Comparison of ENCODE assay signal across 12 mouse cellular contexts in the genomic region with DNA sequence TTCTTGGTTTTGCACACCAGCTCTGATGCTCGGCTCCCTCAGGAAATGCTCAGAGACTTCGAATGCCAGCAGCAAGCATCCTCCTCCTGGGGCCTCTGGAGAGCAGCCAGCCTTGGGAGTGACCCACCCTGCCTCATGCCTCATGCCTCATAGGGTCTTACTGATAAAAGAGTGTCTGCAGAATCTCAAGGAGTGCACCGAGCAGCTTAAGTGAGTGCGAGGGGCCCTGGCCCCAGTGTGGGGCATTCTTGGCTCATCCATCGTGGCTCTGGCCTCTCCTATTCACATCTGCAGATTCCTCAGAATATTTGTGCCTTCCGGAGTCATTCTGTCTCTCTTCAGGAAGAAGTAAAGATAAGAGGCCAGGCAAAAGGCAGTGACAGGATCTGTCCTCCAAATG. TPM values are rescaled to one million over a fixed set of nuclear protein-coding genes. Genes with fewer than 3 reads are reported as not detected.
DNase-seq lines count a peak whose midpoint lies in the region; ATAC-seq and TF ChIP-seq lines count a peak whose summit lies in the region.
"Had no signal": no experiment of that assay in that cellular context is flagged by ENCODE, and none has a peak within 500 bp of the region (broad histone marks: within the 10 kb centered on the region; RNA-seq: fewer than 3 reads in every experiment).

No protein-coding gene starts in this region.

- peak; percentile 64 for ATAC-seq in lung, embryonic 14.5 days (ENCODE audit: insufficient read depth)
- ATAC-seq in embryonic facial prominence, embryonic 14.5 days (ENCODE audit: low read depth) = no peak
- ATAC-seq in liver, embryonic 16.5 days (ENCODE audit: low read depth) = peak; percentile 31; the same call in 1 of the 2 replicates

- TF ChIP-seq POLR2A in heart, adult 2 months (IDR thresholded peaks at IDR 0.05; ENCODE audit: insufficient read depth, low read depth, low read length) = no peak

- peak overlapping the region; percentile 47 for H3K4me2 ChIP-seq in lung, embryonic 14.5 days
- H3K4me2 ChIP-seq in embryonic facial prominence, embryonic 14.5 days (ENCODE audit: low read depth, low read length) = peak overlapping the region; percentile 34; the same call in 1 of the 2 replicates
- H3K4me2 ChIP-seq in liver, embryonic 16.5 days (ENCODE audit: low read depth, low read length) = no peak overlapping the region

- peak; percentile 85 for DNase-seq in heart, embryonic 10.5 days (ENCODE audit: low spot score)
- DNase-seq in heart, adult 2 months = no peak
- peak; percentile 84 for DNase-seq in lung, embryonic 14.5 days
- no peak for DNase-seq in lung, postnatal 36 days
- peak; percentile 62 for DNase-seq in embryonic facial prominence, embryonic 14.5 days (ENCODE audit: low spot score)
- no peak for DNase-seq in spleen, adult 12 weeks (ENCODE audit: low spot score)
- DNase-seq in spleen, postnatal 14 days (ENCODE audit: low spot score in 2 of 2) = no peak

- H3K27ac ChIP-seq in heart, embryonic 10.5 days = peak overlapping the region; percentile 81
- no peak overlapping the region for H3K27ac ChIP-seq in heart, adult 2 months
- peak overlapping the region; percentile 91 for H3K27ac ChIP-seq in lung, embryonic 14.5 days (ENCODE audit: low read depth)
- peak overlapping the region; percentile 82 for H3K27ac ChIP-seq in embryonic facial prominence, embryonic 14.5 days (replicated peaks; ENCODE audit: low read depth, low read length)
- no peak overlapping the region for H3K27ac ChIP-seq in liver, embryonic 16.5 days (ENCODE audit: low read length)
- H3K27ac ChIP-seq: limb, embryonic 12.5 days had no signal

- WGBS in heart, embryonic 10.5 days = 7% methylated on average over 6 of the region's 6 CpGs
- 9% methylated on average over 6 of the region's 6 CpGs for WGBS in heart, adult 2 months
- WGBS in lung, embryonic 14.5 days = 6% methylated on average over 6 of the region's 6 CpGs
- WGBS in embryonic facial prominence, embryonic 14.5 days = 28% methylated on average over 6 of the region's 6 CpGs
- 7% methylated on average over 6 of the region's 6 CpGs for WGBS in liver, embryonic 16.5 days (ENCODE audit: insufficient replicate concordance)

- H3K9me3 ChIP-seq in heart, embryonic 10.5 days = no peaks in the 10 kb centered on the region
- H3K9me3 ChIP-seq in lung, embryonic 14.5 days (ENCODE audit: low read depth, low read length) = no peaks in the 10 kb centered on the region
- H3K9me3 ChIP-seq in embryonic facial prominence, embryonic 14.5 days (ENCODE audit: control insufficient read depth, low read length) = no peaks in the 10 kb centered on the region
- no peaks in the 10 kb centered on the region for H3K9me3 ChIP-seq in liver, embryonic 16.5 days (replicated peaks; ENCODE audit: control insufficient read depth, low read length)
- H3K9me3 ChIP-seq: limb, embryonic 12.5 days; neural tube, embryonic 13.5 days had no signal

- H3K27me3 ChIP-seq in heart, embryonic 10.5 days (ENCODE audit: insufficient read depth, poor library complexity, severe bottlenecking) = peaks cover 29% of the 10 kb centered on the region
- H3K27me3 ChIP-seq in heart, adult 2 months (ENCODE audit: control insufficient read depth, insufficient read depth, low read length) = no peaks in the 10 kb centered on the region
- no peaks in the 10 kb centered on the region for H3K27me3 ChIP-seq in lung, embryonic 14.5 days (ENCODE audit: insufficient read depth, low read length)
- H3K27me3 ChIP-seq in embryonic facial prominence, embryonic 14.5 days (replicated peaks; ENCODE audit: control insufficient read depth, insufficient read depth, low read length) = no peaks in the 10 kb centered on the region
- H3K27me3 ChIP-seq in liver, embryonic 16.5 days (ENCODE audit: control insufficient read depth, insufficient read depth, low read depth, low read length) = no peaks in the 10 kb centered on the region
- H3K27me3 ChIP-seq: CH12.LX; neural tube, embryonic 13.5 days had no signal

- peak overlapping the region; percentile 41 for H3K4me3 ChIP-seq in heart, embryonic 10.5 days
- no peak overlapping the region for H3K4me3 ChIP-seq in heart, adult 2 months
- no peak overlapping the region for H3K4me3 ChIP-seq in lung, embryonic 14.5 days (ENCODE audit: low read depth, low read length)
- no peak overlapping the region for H3K4me3 ChIP-seq in embryonic facial prominence, embryonic 14.5 days (ENCODE audit: low read depth, low read length)
- no peak overlapping the region for H3K4me3 ChIP-seq in liver, embryonic 16.5 days (ENCODE audit: low read depth, low read length)
- H3K4me3 ChIP-seq: limb, embryonic 12.5 days; neural tube, embryonic 13.5 days had no signal

- no peak for TF ChIP-seq CTCF in heart, adult 2 months (IDR thresholded peaks at IDR 0.05)
- TF ChIP-seq CTCF in lung, embryonic 14.5 days (IDR thresholded peaks at IDR 0.05; ENCODE audit: low read depth) = no peak

- intact Hi-C loops in heart, adult 2 months (cut with DNase I) = no loop called here

- H3K4me1 ChIP-seq in heart, embryonic 10.5 days = peaks cover 67% of the 10 kb centered on the region
- no peaks in the 10 kb centered on the region for H3K4me1 ChIP-seq in heart, adult 2 months (ENCODE audit: control insufficient read depth, insufficient read depth, low read length)
- peaks cover 57% of the 10 kb centered on the region for H3K4me1 ChIP-seq in lung, embryonic 14.5 days (ENCODE audit: insufficient read depth)
- H3K4me1 ChIP-seq in embryonic facial prominence, embryonic 14.5 days (ENCODE audit: control insufficient read depth, insufficient read depth, low read length) = peaks cover 56% of the 10 kb centered on the region
- peaks cover 3% of the 10 kb centered on the region; the same call in 1 of the 2 replicates for H3K4me1 ChIP-seq in liver, embryonic 16.5 days (ENCODE audit: control insufficient read depth, low read depth, low read length)

- H3K36me3 ChIP-seq in heart, embryonic 10.5 days = no peaks in the 10 kb centered on the region
- H3K36me3 ChIP-seq in heart, adult 2 months (ENCODE audit: control insufficient read depth, insufficient read depth, low read length) = no peaks in the 10 kb centered on the region
- H3K36me3 ChIP-seq in lung, embryonic 14.5 days (ENCODE audit: insufficient read depth) = no peaks in the 10 kb centered on the region
- no peaks in the 10 kb centered on the region for H3K36me3 ChIP-seq in embryonic facial prominence, embryonic 14.5 days (ENCODE audit: control insufficient read depth, insufficient read depth, low read length)
- no peaks in the 10 kb centered on the region for H3K36me3 ChIP-seq in liver, embryonic 16.5 days (ENCODE audit: control insufficient read depth, insufficient read depth)
- H3K36me3 ChIP-seq: limb, embryonic 12.5 days; neural tube, embryonic 13.5 days had no signal

- H3K79me2 ChIP-seq in heart, adult 2 months (replicated peaks; ENCODE audit: control insufficient read depth, insufficient read depth, low read length) = no peaks in the 10 kb centered on the region

- TF ChIP-seq EP300 in heart, adult 2 months (IDR thresholded peaks at IDR 0.05; ENCODE audit: insufficient read depth, low read depth, low read length) = no peak

- H3K9ac ChIP-seq in heart, adult 2 months (ENCODE audit: low read depth, low read length) = no peak overlapping the region
- no peak overlapping the region for H3K9ac ChIP-seq in lung, embryonic 14.5 days
- 0 out of 2 replicates have a peak overlapping the region, but pooled peaks have one; percentile 19 for H3K9ac ChIP-seq in embryonic facial prominence, embryonic 14.5 days (ENCODE audit: low read depth, low read length)
- H3K9ac ChIP-seq in liver, embryonic 16.5 days (ENCODE audit: low read depth, low read length) = no peak overlapping the region
- H3K9ac ChIP-seq: limb, embryonic 12.5 days; neural tube, embryonic 13.5 days had no signal

RNA-seq across cellular contexts. Expression of a gene that starts 53.7 kb away (rescaled TPM):
- polyA plus RNA-seq in heart, embryonic 10.5 days (2016; fragmentation: Nextera tagmentation; extraction: Ambion mirVana) = 56.8 and 345 TPM in 2 replicates
- under 1 TPM in 1 of 2 experiments, not detected in 1; 0.23 TPM for total RNA-seq in heart, adult 2 months (2021)
- polyA plus RNA-seq in heart, adult 2 months (2012; rRNA removed) = 0.90 and 1.3 TPM in 2 replicates
- polyA plus RNA-seq in lung, embryonic 14.5 days (2014; fragmentation: Nextera tagmentation; extraction: Ambion mirVana) = 468 and 481 TPM in 2 replicates
- polyA plus RNA-seq in embryonic facial prominence, embryonic 14.5 days (2014; fragmentation: Nextera tagmentation; extraction: Ambion mirVana) = 918 and 968 TPM in 2 replicates
- 457 and 482 TPM in 2 replicates for polyA plus RNA-seq in liver, embryonic 16.5 days (2015; fragmentation: Nextera tagmentation; extraction: Ambion mirVana)
- total RNA-seq: CH12.LX; common myeloid progenitor, adult 5-6 weeks had no signal

Comparison
In these comparisons a context has a peak if more than half of its experiments do, and no peak if none do; other contexts are left out.
1. DNase-seq: peak in heart, embryonic 10.5 days (single experiment), lung, embryonic 14.5 days (single experiment) and embryonic facial prominence, embryonic 14.5 days (single experiment); none in heart, adult 2 months (0 of 2), lung, postnatal 36 days (single experiment), spleen, adult 12 weeks (single experiment) and spleen, postnatal 14 days (0 of 2).
2. H3K27ac ChIP-seq: peak in heart, embryonic 10.5 days (single experiment), lung, embryonic 14.5 days (single experiment) and embryonic facial prominence, embryonic 14.5 days (single experiment); none in heart, adult 2 months (single experiment) and liver, embryonic 16.5 days (single experiment).
3. RNA of a gene that starts 53.7 kb away (polyA plus RNA-seq): 918 to 968 TPM in embryonic facial prominence, embryonic 14.5 days, 457 to 482 TPM in liver, embryonic 16.5 days, 468 to 481 TPM in lung, embryonic 14.5 days and 56.8 to 345 TPM in heart, embryonic 10.5 days; 0.90 to 1.3 TPM in heart, adult 2 months; every median in the first group is over 10 times any median in the second.